Mouse (Mus musculus) G1E (cell line): ENCODE measurements at regions not wholly inside any gene's neighbourhood (a gene's known extent, or its start where the extent isn't known, plus 50 kb on each side); places are given as distances from the start of the nearest gene placed in this dataset.

Experiments used
- CTCF ChIP-seq: IDR thresholded peaks from 2 replicates; pipeline ENCODE4 v1.5.1; 2012; ENCODE audit warnings: low read depth, low read length, inconsistent platforms, mixed read lengths
- GATA1 ChIP-seq: IDR thresholded peaks from 2 replicates; pipeline ENCODE4 v1.6.1; 2012; ENCODE audit warnings: borderline replicate concordance, low read length, inconsistent platforms, mixed read lengths
- GATA2 ChIP-seq: IDR thresholded peaks from 2 replicates; pipeline ENCODE4 v1.6.1; 2012; ENCODE audit warnings: low read depth, low read length, inconsistent platforms, borderline replicate concordance
- POLR2AphosphoS5 ChIP-seq: IDR thresholded peaks from 2 replicates; pipeline ENCODE4 v1.6.1; 2012; ENCODE audit warnings: low read depth, low read length, inconsistent platforms; ENCODE audit not compliant: insufficient replicate concordance
- TAL1 ChIP-seq: conservative IDR thresholded peaks from 2 replicates; pipeline ENCODE4 v1.6.1; 2012; ENCODE audit warnings: low read depth, low read length, inconsistent platforms, mixed read lengths

- TF ChIP-seq GATA1 (no peak), CTCF (no peak), POLR2AphosphoS5 (no peak), TAL1 (no peak), GATA2 (no peak)
Observed at GRCm38 (mm10) chr13:32507825-32508224, 169.3 kb upstream of the Gmds start.
